Mouse (Mus musculus): Measurements from ENCODE around the gene Ermap. TPM values are rescaled to one million over a fixed set of nuclear protein-coding genes. Genes with fewer than 3 reads are reported as not detected.
A peak's percentile ranks its signal among the peaks of the same experiment; 100 is the strongest.

Ermap gene
- polyA plus RNA-seq, 1 experiment from 2014 or later: 328 TPM

DNA sequence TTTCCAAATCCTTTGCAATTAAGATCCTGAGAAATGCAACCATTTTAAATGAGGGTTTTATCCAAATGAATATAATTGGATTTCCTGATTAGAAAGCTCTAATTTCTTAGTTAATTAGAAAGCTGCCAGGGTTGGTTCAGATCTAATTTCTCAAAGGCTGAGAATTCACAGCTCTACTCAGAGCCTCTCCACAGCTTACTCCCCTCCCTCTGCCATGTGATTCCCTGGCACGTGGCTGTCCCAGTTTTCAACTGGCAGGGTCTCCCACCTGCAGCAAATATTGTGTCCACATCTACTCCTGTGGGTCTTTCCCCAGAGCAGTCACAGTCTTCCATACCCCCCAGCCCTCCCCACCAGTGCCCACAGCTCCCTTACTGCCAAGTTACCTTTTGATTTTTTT is 6.3 kb downstream of the Ermap start:
- Histone ChIP-seq H3K27me3 (replicated peaks) (no peaks in the 10 kb centered on the region), H3K9me3 (replicated peaks) (no peaks in the 10 kb centered on the region), H3K36me3 (peaks cover 100% of the 10 kb centered on the region), H3K4me2 (peak overlapping the region; percentile 80), H3K4me1 (peaks cover 87% of the 10 kb centered on the region), H3K9ac (peak overlapping the region; percentile 18; the same call in 1 of the 2 replicates), H3K27ac (peak overlapping the region; percentile 73; the same call in 1 of the 2 replicates), H3K4me3 (no peak overlapping the region)
- no peak for ATAC-seq
- 61% methylated on average over 1 of the region's 1 CpGs for WGBS (ENCODE audit: insufficient replicate concordance)

DNA sequence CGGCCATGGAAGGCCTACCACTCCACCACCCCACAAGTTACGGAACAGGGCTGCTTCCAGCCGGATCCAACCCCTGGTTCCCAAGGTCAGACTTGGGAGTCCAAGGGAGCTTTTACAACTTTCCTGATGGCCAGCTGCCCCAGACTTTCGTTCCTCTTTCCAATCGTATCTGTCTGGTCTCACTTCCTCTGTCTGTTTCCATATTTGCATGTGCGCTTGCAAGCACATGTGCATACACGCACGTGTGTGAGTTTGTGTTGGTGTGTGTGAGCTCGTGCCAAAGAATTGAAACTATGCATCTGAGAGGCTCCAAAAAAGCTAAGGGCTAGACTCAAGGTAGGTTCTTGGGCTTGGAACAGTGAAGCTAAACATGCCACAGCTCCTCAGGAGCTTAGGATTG is 8.4 kb downstream of the Ermap start:
- H3K4me1 ChIP-seq: peaks cover 80% of the 10 kb centered on the region
- H3K36me3 ChIP-seq: peaks cover 100% of the 10 kb centered on the region
- no peak overlapping the region for H3K4me3 ChIP-seq
- peak overlapping the region; percentile 21; the same call in 1 of the 2 replicates for H3K27ac ChIP-seq
- no peak overlapping the region for H3K9ac ChIP-seq
- H3K9me3 ChIP-seq (replicated peaks): no peaks in the 10 kb centered on the region
- H3K4me2 ChIP-seq: no peak overlapping the region
- 66% methylated on average over 9 of the region's 9 CpGs for WGBS (ENCODE audit: insufficient replicate concordance)
- ATAC-seq: no peak
- H3K27me3 ChIP-seq (replicated peaks): no peaks in the 10 kb centered on the region

DNA sequence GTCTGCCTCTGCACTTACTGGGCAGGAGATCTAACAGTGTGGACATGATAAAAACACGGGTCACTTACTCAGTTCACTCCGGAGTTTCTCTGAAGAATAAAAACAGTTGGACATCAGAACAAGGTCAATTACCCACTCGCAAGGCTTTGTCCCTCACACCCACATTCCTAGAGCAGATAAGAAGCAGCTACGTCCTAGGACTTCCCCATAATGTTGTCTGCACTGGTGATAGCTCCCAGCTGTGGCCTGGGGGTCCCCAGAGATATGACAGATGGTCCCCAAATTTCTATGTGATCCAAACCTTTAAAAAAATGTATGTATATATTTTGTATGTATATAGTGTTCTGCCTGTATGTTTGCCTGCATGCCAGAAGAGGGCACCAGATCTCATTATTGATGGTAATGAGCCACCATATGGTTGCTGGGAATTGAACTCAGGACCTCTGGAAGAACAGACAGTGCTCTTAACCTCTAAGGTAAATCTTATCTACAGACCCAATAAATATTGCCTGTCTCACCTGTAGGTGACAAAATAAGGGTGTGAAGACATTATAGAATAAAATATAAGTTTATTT is 9.6 kb downstream of the Ermap start:
- H3K4me1 ChIP-seq: peaks cover 68% of the 10 kb centered on the region
- 0 out of 2 replicates have a peak overlapping the region, but pooled peaks have one; percentile 3 for H3K27ac ChIP-seq
- no peaks in the 10 kb centered on the region for H3K27me3 ChIP-seq (replicated peaks)
- H3K9me3 ChIP-seq (replicated peaks): no peaks in the 10 kb centered on the region
- no peak overlapping the region for H3K4me2 ChIP-seq
- 33% methylated on average over 4 of the region's 4 CpGs for WGBS (ENCODE audit: insufficient replicate concordance)
- no peak for ATAC-seq
- H3K4me3 ChIP-seq: no peak overlapping the region
- no peak overlapping the region for H3K9ac ChIP-seq
- peaks cover 95% of the 10 kb centered on the region for H3K36me3 ChIP-seq

DNA sequence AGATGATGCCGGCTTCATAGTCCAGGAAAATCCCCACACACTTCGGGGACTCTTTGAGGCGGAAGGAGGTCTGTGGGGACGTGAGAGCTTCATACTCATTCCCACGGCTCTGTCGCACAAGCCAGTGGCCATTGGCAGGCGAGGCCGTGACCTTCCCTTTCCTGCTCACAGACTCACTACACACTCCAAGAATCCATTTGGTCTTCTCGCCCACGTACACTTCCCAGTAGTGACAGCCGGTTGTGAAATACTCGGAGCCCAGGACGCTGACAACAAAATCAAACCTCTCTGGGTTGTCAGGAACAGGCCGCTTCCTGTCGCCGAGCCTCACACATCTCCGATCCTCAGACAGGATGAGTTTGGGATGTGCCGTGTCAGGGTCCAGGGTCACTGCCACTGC is 11.5 kb downstream of the Ermap start:
- peak overlapping the region; percentile 13; the same call in 1 of the 2 replicates for H3K27ac ChIP-seq
- H3K4me3 ChIP-seq: no peak overlapping the region
- no peaks in the 10 kb centered on the region for H3K27me3 ChIP-seq (replicated peaks)
- ATAC-seq: no peak
- no peaks in the 10 kb centered on the region for H3K9me3 ChIP-seq (replicated peaks)
- no peak overlapping the region for H3K4me2 ChIP-seq
- H3K36me3 ChIP-seq: peaks cover 77% of the 10 kb centered on the region
- peaks cover 57% of the 10 kb centered on the region for H3K4me1 ChIP-seq
- WGBS (ENCODE audit: insufficient replicate concordance): 66% methylated on average over 18 of the region's 18 CpGs
- no peak overlapping the region for H3K9ac ChIP-seq

DNA sequence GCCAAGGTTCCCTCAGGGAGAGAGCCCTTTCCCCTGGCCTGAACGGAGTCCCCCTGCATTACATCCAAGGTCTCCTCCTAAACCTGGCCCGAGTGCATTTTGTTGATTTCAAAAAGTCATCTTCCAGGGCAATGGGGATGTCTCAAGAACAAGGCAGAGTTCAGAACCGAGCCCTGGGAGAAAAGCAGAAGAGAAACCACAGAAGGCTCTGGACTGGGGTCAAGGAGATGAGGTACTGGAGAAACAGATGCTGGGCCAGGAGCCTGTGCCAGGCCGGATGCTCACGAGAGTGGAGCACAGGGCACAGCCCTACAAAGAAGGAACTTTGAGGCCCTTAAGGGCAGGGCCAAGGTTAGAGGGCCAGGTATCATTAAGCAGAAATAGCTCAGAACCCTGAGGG is 12.1 kb downstream of the Ermap start:
- H3K27me3 ChIP-seq (replicated peaks): no peaks in the 10 kb centered on the region
- no peak overlapping the region for H3K4me2 ChIP-seq
- H3K27ac ChIP-seq: peak overlapping the region; percentile 43
- no peak overlapping the region for H3K4me3 ChIP-seq
- WGBS (ENCODE audit: insufficient replicate concordance): 83% methylated on average over 5 of the region's 5 CpGs
- H3K9ac ChIP-seq: no peak overlapping the region; the same call in 1 of the 2 replicates
- peaks cover 57% of the 10 kb centered on the region for H3K4me1 ChIP-seq
- peaks cover 70% of the 10 kb centered on the region for H3K36me3 ChIP-seq
- no peaks in the 10 kb centered on the region for H3K9me3 ChIP-seq (replicated peaks)
- ATAC-seq: no peak

DNA sequence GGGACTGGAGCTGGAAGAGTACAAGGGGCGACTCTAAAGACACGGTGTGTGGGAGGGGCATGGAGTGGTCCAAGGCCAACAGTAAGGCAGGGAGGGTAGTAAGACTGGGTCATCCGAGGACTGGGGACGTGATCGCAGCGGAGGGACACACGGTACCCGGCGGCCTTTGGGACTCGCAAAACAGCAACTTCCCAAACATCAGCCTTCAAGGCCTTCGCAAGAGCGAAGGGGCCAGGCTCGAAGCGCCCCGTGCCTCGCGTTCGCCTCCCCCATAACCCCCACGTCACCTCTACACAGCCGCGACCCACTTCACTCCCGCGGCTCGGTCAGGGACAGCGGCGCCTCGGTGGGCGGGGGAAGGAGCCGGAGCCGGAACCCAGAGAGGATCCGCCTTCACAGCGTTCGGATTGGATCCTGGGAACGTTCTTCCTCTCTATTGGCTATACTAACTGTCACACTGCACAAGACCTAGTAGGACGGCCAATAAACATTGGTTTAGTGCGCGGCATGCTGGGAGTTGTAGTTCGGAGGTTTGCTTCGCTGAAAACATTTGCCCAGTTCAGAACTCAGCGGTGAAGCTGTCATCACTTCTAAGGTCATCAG is 15.9 kb downstream of the Ermap start, which contains the start of gene Zfp691:
TSS of gene Zfp691 (minus strand) at position 345 of the 603 bp plus-strand sequence.
- Histone ChIP-seq H3K9ac (peak within 1 kb of the TSS; percentile 86), H3K4me2 (peak within 1 kb of the TSS; percentile 80), H3K27ac (peak within 1 kb of the TSS; percentile 74), H3K4me1 (peaks cover 41% of the 10 kb centered on the region), H3K9me3 (replicated peaks) (no peaks in the 10 kb centered on the region), H3K4me3 (peak within 1 kb of the TSS; percentile 77), H3K36me3 (peaks cover 51% of the 10 kb centered on the region), H3K27me3 (replicated peaks) (no peaks in the 10 kb centered on the region)
- WGBS (ENCODE audit: insufficient replicate concordance): under 1% methylated on average over 40 of the region's 40 CpGs
- ATAC-seq: peak; percentile 99

DNA sequence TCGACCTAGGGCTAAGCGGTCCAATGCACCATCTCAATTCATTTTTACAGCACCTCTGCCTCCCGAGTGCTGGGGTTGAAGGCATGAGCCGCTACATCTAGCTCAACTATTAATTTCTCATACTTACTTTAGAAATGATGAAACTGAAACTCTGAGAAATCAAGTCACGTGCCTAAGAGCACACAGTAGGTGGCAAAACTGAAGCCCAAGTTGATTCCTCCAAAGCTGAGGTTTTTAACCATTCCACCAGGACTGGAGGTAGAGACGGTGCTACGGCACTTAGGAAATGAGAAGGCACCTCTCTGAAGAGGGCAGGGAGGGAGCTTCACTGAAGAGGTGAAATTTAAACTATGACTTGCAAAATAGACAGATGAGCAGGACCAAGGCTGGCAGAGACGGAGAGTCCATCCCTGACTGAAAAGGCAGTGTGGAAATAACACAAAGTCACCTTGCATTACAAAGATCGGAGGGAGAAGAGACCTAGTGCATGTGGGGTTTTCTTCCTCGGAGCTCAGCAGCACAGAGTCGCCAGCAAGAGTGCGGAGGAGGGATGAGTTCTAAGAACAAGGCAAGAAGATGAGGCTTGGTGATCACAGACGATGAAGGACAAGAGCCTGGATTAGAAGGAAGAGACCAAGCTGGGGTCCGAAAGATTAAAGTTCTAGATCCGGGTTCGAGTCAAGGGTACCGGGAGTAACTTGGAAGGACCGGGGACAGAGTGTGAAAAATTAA is 16.7 kb downstream of the Ermap start:
- no peak for ATAC-seq
- Histone ChIP-seq H3K9ac (peak overlapping the region; percentile 86), H3K27me3 (replicated peaks) (no peaks in the 10 kb centered on the region), H3K27ac (peak overlapping the region; percentile 74), H3K4me1 (peaks cover 33% of the 10 kb centered on the region), H3K36me3 (peaks cover 48% of the 10 kb centered on the region), H3K4me2 (peak overlapping the region; percentile 80), H3K4me3 (peak overlapping the region; percentile 77), H3K9me3 (replicated peaks) (no peaks in the 10 kb centered on the region)
- 28% methylated on average over 18 of the region's 18 CpGs for WGBS (ENCODE audit: insufficient replicate concordance)

DNA sequence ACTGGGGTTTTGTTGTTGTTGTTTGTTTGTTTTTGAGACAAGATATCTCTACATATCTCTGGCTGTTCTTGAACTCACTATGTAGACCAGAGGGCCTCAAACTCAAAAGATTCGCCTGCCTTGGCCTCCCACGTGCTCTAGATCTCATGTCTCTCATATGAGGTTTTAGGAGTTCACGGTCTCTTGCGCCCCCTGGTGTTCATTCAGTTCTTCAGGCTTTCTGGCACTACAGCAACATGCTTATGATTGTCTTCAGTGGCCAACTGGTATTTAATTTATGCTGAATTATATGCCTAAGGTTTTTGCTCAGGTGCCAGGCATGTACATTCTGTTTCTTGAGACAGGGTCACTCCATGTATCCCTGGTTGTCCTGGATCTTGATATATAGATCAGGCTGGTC is 22.1 kb downstream of the Ermap start:
- Histone ChIP-seq H3K4me3 (no peak overlapping the region), H3K27me3 (replicated peaks) (no peaks in the 10 kb centered on the region), H3K36me3 (peaks cover 23% of the 10 kb centered on the region), H3K9me3 (replicated peaks) (no peaks in the 10 kb centered on the region), H3K9ac (no peak overlapping the region), H3K4me1 (peaks cover 20% of the 10 kb centered on the region), H3K4me2 (no peak overlapping the region), H3K27ac (no peak overlapping the region)
- 6% methylated on average over 4 of the region's 4 CpGs for WGBS (ENCODE audit: insufficient replicate concordance)
- 0 out of 2 replicates have a peak, but pooled peaks have one; percentile 40 for ATAC-seq

DNA sequence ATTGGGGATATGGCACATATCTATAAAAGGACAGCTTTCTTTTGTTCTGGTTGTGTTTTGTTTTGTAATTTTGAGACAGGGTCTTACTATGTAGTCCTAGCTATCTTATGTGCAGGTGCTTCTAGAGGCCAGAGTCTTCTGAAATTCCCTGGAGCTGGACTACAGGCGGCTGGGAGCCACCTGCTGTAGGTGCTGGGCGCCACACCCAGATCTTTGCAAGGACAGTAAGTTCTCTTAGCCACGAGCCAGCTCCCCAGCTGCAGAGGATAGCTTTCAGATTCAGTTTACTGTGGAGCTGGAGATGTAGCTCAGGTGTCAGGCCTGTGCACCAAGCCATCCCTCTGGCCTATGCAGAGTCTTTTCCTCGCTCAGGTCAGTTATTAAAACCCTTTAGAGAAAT is 22.7 kb downstream of the Ermap start:
- H3K9me3 ChIP-seq (replicated peaks): no peaks in the 10 kb centered on the region
- H3K27ac ChIP-seq: no peak overlapping the region
- H3K9ac ChIP-seq: no peak overlapping the region
- no peak for ATAC-seq
- peaks cover 23% of the 10 kb centered on the region for H3K36me3 ChIP-seq
- H3K4me2 ChIP-seq: no peak overlapping the region
- H3K27me3 ChIP-seq (replicated peaks): no peaks in the 10 kb centered on the region
- 66% methylated on average over 4 of the region's 4 CpGs for WGBS (ENCODE audit: insufficient replicate concordance)
- H3K4me3 ChIP-seq: no peak overlapping the region
- H3K4me1 ChIP-seq: peaks cover 15% of the 10 kb centered on the region

DNA sequence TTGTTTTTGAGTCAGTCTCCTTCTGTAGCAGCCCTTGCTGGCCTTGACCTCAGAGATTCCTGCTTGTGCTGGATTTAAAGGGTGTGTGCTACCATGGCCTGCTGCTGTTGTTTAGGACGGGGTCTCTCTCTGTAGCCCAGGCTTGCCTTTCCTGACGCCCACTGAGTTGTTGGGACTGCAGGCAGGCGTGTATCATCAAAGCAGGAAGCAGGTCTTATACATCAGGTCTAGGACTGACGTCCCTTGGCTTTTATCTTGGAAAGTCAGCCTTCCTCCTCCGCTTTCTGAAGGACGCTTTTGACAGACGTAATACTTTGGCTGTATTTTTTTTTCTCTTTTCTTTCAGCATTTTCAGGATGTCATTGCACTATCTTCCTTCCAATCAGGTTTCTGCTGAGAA is 23.9 kb downstream of the Ermap start:
- no peak overlapping the region for H3K4me3 ChIP-seq
- H3K9me3 ChIP-seq (replicated peaks): no peaks in the 10 kb centered on the region
- H3K4me1 ChIP-seq: peaks cover 11% of the 10 kb centered on the region
- no peak overlapping the region for H3K9ac ChIP-seq
- H3K27ac ChIP-seq: 0 out of 2 replicates have a peak overlapping the region, but pooled peaks have one; percentile 18
- H3K4me2 ChIP-seq: no peak overlapping the region
- 19% methylated on average over 7 of the region's 7 CpGs for WGBS (ENCODE audit: insufficient replicate concordance)
- peaks cover 23% of the 10 kb centered on the region for H3K36me3 ChIP-seq
- ATAC-seq: no peak; the same call in 1 of the 2 replicates
- H3K27me3 ChIP-seq (replicated peaks): no peaks in the 10 kb centered on the region

DNA sequence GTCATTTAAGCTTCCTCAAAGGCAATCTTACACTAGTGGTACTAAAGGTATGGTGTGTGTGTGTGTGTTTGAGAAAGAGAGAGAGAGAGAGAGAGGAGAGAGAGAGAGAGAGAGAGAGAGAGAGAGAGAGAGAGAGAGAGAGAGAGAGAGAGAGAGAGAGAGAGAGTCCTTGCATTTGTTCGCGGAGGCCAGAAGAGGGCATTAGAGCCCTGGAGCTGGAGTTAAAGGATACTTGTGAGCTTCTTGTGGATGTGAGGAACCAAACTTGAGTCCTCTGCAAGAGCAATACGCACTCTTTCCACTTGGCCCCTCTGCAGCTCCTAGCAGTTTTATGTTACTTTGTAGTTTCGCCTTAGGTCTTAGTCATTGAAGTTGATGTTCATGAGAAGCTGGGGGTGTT is 26.8 kb downstream of the Ermap start:
- no peak for ATAC-seq
- no peak overlapping the region for H3K27ac ChIP-seq
- H3K4me3 ChIP-seq: no peak overlapping the region
- H3K27me3 ChIP-seq (replicated peaks): no peaks in the 10 kb centered on the region
- no peaks in the 10 kb centered on the region for H3K36me3 ChIP-seq
- WGBS (ENCODE audit: insufficient replicate concordance): 61% methylated on average over 4 of the region's 4 CpGs
- H3K4me1 ChIP-seq: peaks cover 5% of the 10 kb centered on the region; the same call in 1 of the 2 replicates
- H3K9ac ChIP-seq: no peak overlapping the region
- H3K4me2 ChIP-seq: no peak overlapping the region
- no peaks in the 10 kb centered on the region for H3K9me3 ChIP-seq (replicated peaks)

DNA sequence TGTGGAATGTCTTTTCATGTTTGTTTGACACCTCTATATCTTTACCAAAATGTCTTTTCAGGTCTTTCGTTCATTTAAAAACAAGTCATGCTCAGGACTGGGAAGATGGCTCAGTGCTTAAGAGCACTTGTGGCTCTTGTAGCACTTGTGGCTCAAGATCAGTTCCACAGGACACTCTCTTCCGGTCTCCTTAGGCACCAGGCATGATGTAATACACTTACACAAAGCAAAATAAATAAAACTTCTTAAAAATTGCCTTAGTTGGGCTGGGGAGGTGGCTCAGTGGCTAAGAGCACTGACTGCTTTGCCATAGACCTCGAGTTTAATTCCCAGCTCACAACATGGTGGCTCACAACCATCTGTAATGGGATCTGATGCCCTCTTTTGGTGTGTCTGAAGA is 28.5 kb downstream of the Ermap start:
- Histone ChIP-seq H3K27ac (no peak overlapping the region), H3K27me3 (replicated peaks) (no peaks in the 10 kb centered on the region), H3K4me2 (no peak overlapping the region), H3K36me3 (no peaks in the 10 kb centered on the region), H3K9ac (no peak overlapping the region), H3K4me1 (no peaks in the 10 kb centered on the region; the same call in 1 of the 2 replicates), H3K4me3 (no peak overlapping the region), H3K9me3 (replicated peaks) (no peaks in the 10 kb centered on the region)
- WGBS (ENCODE audit: insufficient replicate concordance): 61% methylated on average over 3 of the region's 3 CpGs
- no peak for ATAC-seq
